Mouse (Mus musculus) midbrain, embryonic 16.5 days (tissue): ENCODE results near the gene Inf2. TPM values are rescaled to one million over a fixed set of nuclear protein-coding genes. Genes with fewer than 3 reads are reported as not detected.
A peak's percentile ranks its signal among the peaks of the same experiment; 100 is the strongest.

Source experiments
- ATAC-seq: fragments of 200-750 bp; cut with Nextera tagmentation; 2 replicates; pipeline ENCODE4 v1.8.0; 2017; ENCODE audit warnings: moderate TSS enrichment
- H3K27ac ChIP-seq: fragments of 300-500 bp; sonication (generic); 2 replicates; pipeline ENCODE4 v1.5.1; 2014; ENCODE audit warnings: mild to moderate bottlenecking, low read length, mixed read lengths
- H3K27me3 ChIP-seq: fragments of 300-500 bp; sonication (generic); 2 replicates; pipeline ENCODE4 v1.6.1; 2014; ENCODE audit warnings: low read depth, low read length, mixed read lengths; ENCODE audit not compliant: control insufficient read depth, insufficient read depth
- H3K36me3 ChIP-seq: fragments of 300-500 bp; sonication (generic); 2 replicates; pipeline ENCODE4 v1.6.1; 2014; ENCODE audit warnings: mild to moderate bottlenecking, low read length, moderate library complexity, mixed read lengths; ENCODE audit not compliant: control insufficient read depth, insufficient read depth
- H3K4me1 ChIP-seq: fragments of 300-500 bp; sonication (generic); 2 replicates; pipeline ENCODE4 v1.6.1; 2014; ENCODE audit warnings: mild to moderate bottlenecking, low read length, mixed read lengths; ENCODE audit not compliant: control insufficient read depth, insufficient read depth
- H3K4me2 ChIP-seq: fragments of 300-500 bp; sonication (generic); 2 replicates; pipeline ENCODE4 v1.6.1; 2014; ENCODE audit warnings: mild to moderate bottlenecking, low read length, mixed read lengths
- H3K4me3 ChIP-seq: fragments of 300-500 bp; sonication (generic); 2 replicates; pipeline ENCODE4 v1.5.1; 2014; ENCODE audit warnings: low read depth, mild to moderate bottlenecking, low read length, moderate library complexity, mixed read lengths
- H3K9ac ChIP-seq: fragments of 300-500 bp; sonication (generic); 2 replicates; pipeline ENCODE4 v1.6.1; 2014; ENCODE audit warnings: low read depth, low read length, mixed read lengths
- H3K9me3 ChIP-seq: fragments of 300-500 bp; sonication (generic); replicated peaks from 2 replicates; pipeline ENCODE4 v1.6.1; 2014; ENCODE audit warnings: mild to moderate bottlenecking, low read length, mixed read lengths; ENCODE audit not compliant: control insufficient read depth, poor library complexity, severe bottlenecking
- WGBS: fragments of 180-500 bp; shearing (Covaris S2); extraction: QIAGEN DNeasy Blood & Tissue Kit; methylation state at CpG from one replicate; pipeline ENCODE4 v1.1.7; 2014; 5-methylcytosine and 5-hydroxymethylcytosine counted together
- polyA plus RNA-seq: library from polyadenylated mRNA; unstranded; fragments of >200 nt; fragmentation: Nextera tagmentation; extraction: Ambion mirVana; gene quantifications from 2 replicates; pipeline ENCODE4 v1.2.1, GENCODE M21; 2015

Gene Inf2
- polyA plus RNA-seq, 1 experiment from 2014 or later: 0.53 TPM

GRCm38 (mm10) chr12:112546110-112546509, 42.5 kb upstream of the Inf2 start:
- no peak for ATAC-seq

GRCm38 (mm10) chr12:112549287-112549686, 39.3 kb upstream of the Inf2 start:
- Histone ChIP-seq H3K27me3 (no peaks in the 10 kb centered on the region), H3K9ac (no peak overlapping the region), H3K36me3 (no peaks in the 10 kb centered on the region), H3K4me3 (no peak overlapping the region), H3K4me2 (no peak overlapping the region), H3K4me1 (peaks cover 15% of the 10 kb centered on the region; the same call in 1 of the 2 replicates), H3K9me3 (no peaks in the 10 kb centered on the region), H3K27ac (no peak overlapping the region)
- 98% methylated on average over 1 of the region's 1 CpGs for WGBS
- no peak for ATAC-seq

More at GRCm38 (mm10) chr12:112546110-112546509, 42.5 kb upstream of the Inf2 start:
- Histone ChIP-seq H3K4me3 (no peak overlapping the region), H3K9me3 (no peaks in the 10 kb centered on the region), H3K27ac (peak overlapping the region; percentile 19; the same call in 1 of the 2 replicates), H3K36me3 (no peaks in the 10 kb centered on the region), H3K4me2 (no peak overlapping the region), H3K4me1 (peaks cover 31% of the 10 kb centered on the region), H3K9ac (no peak overlapping the region), H3K27me3 (no peaks in the 10 kb centered on the region)
- 82% methylated on average over 8 of the region's 8 CpGs for whole genome bisulfite sequencing

- no peaks in the 10 kb centered on the region for H3K36me3 ChIP-seq
- no peaks in the 10 kb centered on the region for H3K27me3 ChIP-seq
- 0 out of 2 replicates have a peak, but pooled peaks cover 2% of the 10 kb centered on the region for H3K4me1 ChIP-seq
- H3K9me3 ChIP-seq: no peaks in the 10 kb centered on the region
- no peak overlapping the region for H3K4me3 ChIP-seq
- 8% methylated on average over 13 of the region's 13 CpGs for WGBS
- no peak overlapping the region for H3K4me2 ChIP-seq
- peak; percentile 36; the same call in 1 of the 2 replicates for ATAC-seq
- no peak overlapping the region for H3K27ac ChIP-seq
- no peak overlapping the region for H3K9ac ChIP-seq
These were observed 36.7 kb upstream of the Inf2 start for GRCm38 (mm10) chr12:112551861-112552375.

GRCm38 (mm10) chr12:112552520-112552919, 36.1 kb upstream of the Inf2 start:
- Histone ChIP-seq H3K36me3 (no peaks in the 10 kb centered on the region), H3K9me3 (no peaks in the 10 kb centered on the region), H3K4me3 (no peak overlapping the region), H3K27me3 (no peaks in the 10 kb centered on the region), H3K9ac (no peak overlapping the region), H3K4me1 (0 out of 2 replicates have a peak, but pooled peaks cover 2% of the 10 kb centered on the region), H3K4me2 (no peak overlapping the region), H3K27ac (no peak overlapping the region)
- 63% methylated on average over 5 of the region's 5 CpGs for WGBS
- ATAC-seq: no peak; the same call in 1 of the 2 replicates

GRCm38 (mm10) chr12:112554900-112555299, 33.7 kb upstream of the Inf2 start:
- ATAC-seq: no peak
- Histone ChIP-seq H3K27ac (no peak overlapping the region), H3K4me1 (0 out of 2 replicates have a peak, but pooled peaks cover 2% of the 10 kb centered on the region), H3K4me3 (no peak overlapping the region), H3K36me3 (no peaks in the 10 kb centered on the region), H3K27me3 (no peaks in the 10 kb centered on the region), H3K9ac (no peak overlapping the region), H3K9me3 (no peaks in the 10 kb centered on the region), H3K4me2 (no peak overlapping the region)
- WGBS: 41% methylated on average over 12 of the region's 12 CpGs

- no peak for ATAC-seq
- WGBS: 71% methylated on average over 9 of the region's 9 CpGs
- H3K9me3 ChIP-seq: no peaks in the 10 kb centered on the region
- no peak overlapping the region for H3K4me3 ChIP-seq
- no peak overlapping the region for H3K9ac ChIP-seq
- no peaks in the 10 kb centered on the region for H3K36me3 ChIP-seq
- H3K27ac ChIP-seq: no peak overlapping the region
- H3K4me2 ChIP-seq: no peak overlapping the region
- no peaks in the 10 kb centered on the region for H3K27me3 ChIP-seq
- 0 out of 2 replicates have a peak, but pooled peaks cover 2% of the 10 kb centered on the region for H3K4me1 ChIP-seq
These were observed 32.0 kb upstream of the Inf2 start for GRCm38 (mm10) chr12:112556531-112557060.

GRCm38 (mm10) chr12:112557219-112557618, 31.4 kb upstream of the Inf2 start:
- 84% methylated on average over 5 of the region's 5 CpGs for WGBS
- no peak overlapping the region for H3K4me2 ChIP-seq
- no peak overlapping the region for H3K4me3 ChIP-seq
- no peak overlapping the region for H3K9ac ChIP-seq
- H3K36me3 ChIP-seq: no peaks in the 10 kb centered on the region
- no peak for ATAC-seq
- H3K27ac ChIP-seq: no peak overlapping the region
- no peaks in the 10 kb centered on the region for H3K27me3 ChIP-seq
- no peaks in the 10 kb centered on the region for H3K9me3 ChIP-seq
- H3K4me1 ChIP-seq: 0 out of 2 replicates have a peak, but pooled peaks cover under 1% of the 10 kb centered on the region

- Histone ChIP-seq H3K4me3 (no peak overlapping the region), H3K36me3 (no peaks in the 10 kb centered on the region), H3K9ac (no peak overlapping the region), H3K4me1 (no peaks in the 10 kb centered on the region), H3K4me2 (no peak overlapping the region), H3K9me3 (no peaks in the 10 kb centered on the region), H3K27ac (no peak overlapping the region), H3K27me3 (no peaks in the 10 kb centered on the region)
- no peak for ATAC-seq
- 37% methylated on average over 2 of the region's 3 CpGs for WGBS
These were observed 29.4 kb upstream of the Inf2 start for GRCm38 (mm10) chr12:112559231-112559630.

GRCm38 (mm10) chr12:112559671-112560070, 28.9 kb upstream of the Inf2 start:
- H3K4me1 ChIP-seq: no peaks in the 10 kb centered on the region
- WGBS: 71% methylated on average over 6 of the region's 6 CpGs
- H3K4me2 ChIP-seq: no peak overlapping the region

More at GRCm38 (mm10) chr12:112559671-112560070, 28.9 kb upstream of the Inf2 start:
- Histone ChIP-seq H3K9me3 (no peaks in the 10 kb centered on the region), H3K4me3 (no peak overlapping the region), H3K9ac (no peak overlapping the region), H3K27me3 (no peaks in the 10 kb centered on the region), H3K27ac (no peak overlapping the region), H3K36me3 (no peaks in the 10 kb centered on the region)
- no peak for ATAC-seq
